Comparison of ENCODE assay signal across 23 mouse cellular contexts in genomic region chr16:24949265-24949664, GRCm38 (mm10).
A peak's percentile ranks its signal among the peaks of the same experiment; 100 is the strongest.
DNase-seq lines count a peak whose midpoint lies in the region; ATAC-seq lines count a peak whose summit lies in the region.
"Had no signal": no experiment of that assay in that cellular context is flagged by ENCODE, and none has a peak within 500 bp of the region (broad histone marks: within the 10 kb centered on the region; RNA-seq: fewer than 3 reads in every experiment).

No protein-coding gene starts in this region.

- intact Hi-C loops in gastrocnemius, postnatal 14 days (cut with DNase I; ENCODE audit: low total_unique reads) = no loop called here

- no peak overlapping the region for H3K9ac ChIP-seq in midbrain, embryonic 11.5 days (ENCODE audit: low read length)
- no peak overlapping the region for H3K9ac ChIP-seq in midbrain, embryonic 13.5 days (replicated peaks)
- H3K9ac ChIP-seq: forebrain, embryonic 15.5 days; heart, embryonic 15.5 days; hindbrain, embryonic 14.5 days; intestine, embryonic 15.5 days had no signal

- DNase-seq in midbrain, embryonic 11.5 days (ENCODE audit: low spot score, missing footprints) = peak; percentile 56
- DNase-seq in adipocyte (ENCODE audit: low spot score) = peak; percentile 72
- peak; percentile 80 for DNase-seq in gonadal fat pad, adult 2 months (ENCODE audit: low read depth)
- no peak for DNase-seq in gastrocnemius, postnatal 14 days
- no peak for DNase-seq in right cerebral cortex, adult 2 months (ENCODE audit: low spot score in 2 of 2)
- DNase-seq: adrenal gland, adult 8-10 months; adrenal gland, postnatal 36 days; B cell, adult 2 months; cerebellum, adult 11 months; cerebellum, adult 8-10 months; cerebellum, postnatal 14 days; embryo, embryonic 11 days; heart, adult 2 months; heart, postnatal 14 days had no signal

- no peaks in the 10 kb centered on the region for H3K27me3 ChIP-seq in midbrain, embryonic 11.5 days (ENCODE audit: control insufficient read depth, insufficient read depth, low read length)
- H3K27me3 ChIP-seq in midbrain, embryonic 13.5 days = no peaks in the 10 kb centered on the region
- H3K27me3 ChIP-seq: forebrain, embryonic 15.5 days; heart, embryonic 15.5 days; intestine, embryonic 15.5 days; Patski had no signal

- no peak overlapping the region for H3K4me3 ChIP-seq in midbrain, embryonic 11.5 days (ENCODE audit: low read depth, low read length)
- no peak overlapping the region for H3K4me3 ChIP-seq in midbrain, embryonic 13.5 days (replicated peaks)
- H3K4me3 ChIP-seq: erythroblast, embryonic 14.5 days; forebrain, embryonic 15.5 days; heart, adult 2 months; heart, embryonic 15.5 days; hindbrain, embryonic 10.5 days; intestine, embryonic 15.5 days had no signal

- no peaks in the 10 kb centered on the region for H3K36me3 ChIP-seq in midbrain, embryonic 11.5 days (ENCODE audit: control insufficient read depth, insufficient read depth, low read length)
- no peaks in the 10 kb centered on the region for H3K36me3 ChIP-seq in midbrain, embryonic 13.5 days
- H3K36me3 ChIP-seq: forebrain, embryonic 15.5 days; heart, embryonic 15.5 days; hindbrain, embryonic 10.5 days; intestine, embryonic 15.5 days had no signal

- H3K27ac ChIP-seq in midbrain, embryonic 11.5 days (ENCODE audit: low read depth, low read length) = no peak overlapping the region
- H3K27ac ChIP-seq in midbrain, embryonic 13.5 days = no peak overlapping the region
- H3K27ac ChIP-seq: forebrain, embryonic 15.5 days; heart, adult 2 months; heart, embryonic 15.5 days; hindbrain, embryonic 10.5 days; hindbrain, embryonic 14.5 days; intestine, embryonic 15.5 days had no signal

- 86% methylated on average over 3 of the region's 3 CpGs for whole genome bisulfite sequencing in midbrain, embryonic 11.5 days
- WGBS in midbrain, embryonic 13.5 days = 85% methylated on average over 3 of the region's 3 CpGs

- no peak for ATAC-seq in midbrain, embryonic 11.5 days (ENCODE audit: low FRiP score)
- ATAC-seq in midbrain, embryonic 13.5 days = no peak
- ATAC-seq: forebrain, embryonic 15.5 days; intestine, embryonic 15.5 days; Patski had no signal

- no peak overlapping the region for H3K4me2 ChIP-seq in midbrain, embryonic 11.5 days
- H3K4me2 ChIP-seq in midbrain, embryonic 13.5 days (replicated peaks) = no peak overlapping the region
- H3K4me2 ChIP-seq: forebrain, embryonic 15.5 days; heart, embryonic 11.5 days; heart, embryonic 15.5 days; hindbrain, embryonic 14.5 days; intestine, embryonic 15.5 days had no signal

- H3K4me1 ChIP-seq in midbrain, embryonic 11.5 days (ENCODE audit: control insufficient read depth, insufficient read depth, low read length) = no peaks in the 10 kb centered on the region; the same call in 1 of the 2 replicates
- H3K4me1 ChIP-seq in midbrain, embryonic 13.5 days (replicated peaks) = peaks cover 9% of the 10 kb centered on the region; the same call in 1 of the 2 replicates
- H3K4me1 ChIP-seq: intestine, embryonic 15.5 days had no signal

- H3K9me3 ChIP-seq in midbrain, embryonic 11.5 days (ENCODE audit: control insufficient read depth, low read length) = no peaks in the 10 kb centered on the region
- H3K9me3 ChIP-seq in midbrain, embryonic 13.5 days = no peaks in the 10 kb centered on the region
- H3K9me3 ChIP-seq: forebrain, embryonic 15.5 days; heart, embryonic 15.5 days; hindbrain, embryonic 10.5 days; intestine, embryonic 15.5 days had no signal

Comparison
In these comparisons a context has a peak if more than half of its experiments do, and no peak if none do; other contexts are left out.
1. DNase-seq: peak in midbrain, embryonic 11.5 days (single experiment), adipocyte (single experiment) and gonadal fat pad, adult 2 months (single experiment); none in gastrocnemius, postnatal 14 days (single experiment) and right cerebral cortex, adult 2 months (0 of 2).